ENCODE assay signal across 19 mouse cellular contexts in the genomic region with DNA sequence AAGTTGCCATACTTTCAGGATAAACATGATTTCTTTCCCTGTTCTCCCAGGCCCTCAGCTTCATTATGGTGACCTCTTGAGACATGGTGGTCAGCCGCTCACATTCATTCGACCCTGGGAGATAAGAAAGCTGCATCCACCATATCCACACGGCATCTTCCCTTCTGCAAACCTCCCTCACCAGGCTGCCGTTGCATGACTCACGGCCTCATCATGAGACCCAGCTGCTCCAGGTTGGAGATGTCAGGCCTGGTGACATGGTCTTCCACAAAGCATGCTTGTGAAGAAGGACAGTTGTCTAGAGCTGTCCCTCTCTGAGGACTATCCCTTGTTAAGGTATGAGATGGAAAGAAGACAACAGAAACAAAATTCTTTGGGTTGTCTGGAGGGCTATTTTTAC.
"Had no signal": no experiment of that assay in that cellular context is flagged by ENCODE, and none has a peak within 500 bp of the region (broad histone marks: within the 10 kb centered on the region; RNA-seq: fewer than 3 reads in every experiment).

No protein-coding gene starts in this region.

- H3K9ac ChIP-seq: liver, embryonic 13.5 days; liver, embryonic 15.5 days; liver, postnatal 0 days; lung, embryonic 15.5 days; midbrain, embryonic 13.5 days; neural tube, embryonic 12.5 days had no signal

- H3K4me3 ChIP-seq: liver, embryonic 13.5 days; liver, embryonic 15.5 days; lung, embryonic 15.5 days; midbrain, embryonic 13.5 days; neural tube, embryonic 12.5 days had no signal

- H3K27me3 ChIP-seq: midbrain, embryonic 15.5 days; neural tube, embryonic 12.5 days had no signal

- DNase-seq: liver, embryonic 13.5 days; liver, postnatal 0 days; lung, adult 2 months; lung, postnatal 14 days; lung, postnatal 36 days; retina, postnatal 1 day; right cerebral cortex, postnatal 14 days; spleen, adult 18-20 months; thymus, adult 18-20 months; thymus, postnatal 14 days; thymus, postnatal 36 days had no signal

- H3K4me1 ChIP-seq: liver, embryonic 15.5 days; lung, embryonic 15.5 days had no signal

- H3K9me3 ChIP-seq: liver, embryonic 13.5 days; liver, embryonic 15.5 days; lung, embryonic 15.5 days; midbrain, embryonic 13.5 days; midbrain, embryonic 15.5 days; neural tube, embryonic 12.5 days had no signal

- H3K36me3 ChIP-seq: liver, embryonic 13.5 days; liver, embryonic 15.5 days; lung, embryonic 15.5 days; midbrain, embryonic 13.5 days; midbrain, embryonic 15.5 days; neural tube, embryonic 12.5 days had no signal

- ATAC-seq: liver, postnatal 0 days; lung, postnatal 0 days; midbrain, embryonic 13.5 days had no signal

- H3K4me2 ChIP-seq: liver, embryonic 13.5 days; liver, embryonic 15.5 days; lung, embryonic 15.5 days; midbrain, embryonic 11.5 days had no signal

- H3K27ac ChIP-seq: liver, embryonic 13.5 days; liver, embryonic 15.5 days; lung, embryonic 15.5 days; macrophage; neural tube, embryonic 12.5 days had no signal
